Mouse (Mus musculus) G1E (cell line): Measurements from ENCODE around the gene Relch.

Source experiments
- CTCF ChIP-seq: IDR thresholded peaks from 2 replicates; pipeline ENCODE4 v1.5.1; 2012; ENCODE audit warnings: low read depth, low read length, inconsistent platforms, mixed read lengths
- GATA1 ChIP-seq: IDR thresholded peaks from 2 replicates; pipeline ENCODE4 v1.6.1; 2012; ENCODE audit warnings: borderline replicate concordance, low read length, inconsistent platforms, mixed read lengths
- TAL1 ChIP-seq: conservative IDR thresholded peaks from 2 replicates; pipeline ENCODE4 v1.6.1; 2012; ENCODE audit warnings: low read depth, low read length, inconsistent platforms, mixed read lengths

GRCm38 (mm10) chr1:105742481-105742880, 78.8 kb downstream of the Relch start:
- no peak for TF ChIP-seq TAL1
- TF ChIP-seq CTCF = no peak
- no peak for TF ChIP-seq GATA1
